Mouse (Mus musculus) MEL-GATA-1-ER (cell line): ENCODE results near the gene Upk3a.
A peak's percentile ranks its signal among the peaks of the same experiment; 100 is the strongest.

ENCODE experiments used
- DNase-seq: peaks from one replicate; pipeline ENCODE4 v3.0.0-alpha.2; 2012; ENCODE audit warnings: low read depth; ENCODE audit errors: extremely low read depth

Gene Upk3a

GRCm38 (mm10) chr15:85049758-85050157, 32.8 kb downstream of the Upk3a start:
- no peak for DNase-seq

DNA sequence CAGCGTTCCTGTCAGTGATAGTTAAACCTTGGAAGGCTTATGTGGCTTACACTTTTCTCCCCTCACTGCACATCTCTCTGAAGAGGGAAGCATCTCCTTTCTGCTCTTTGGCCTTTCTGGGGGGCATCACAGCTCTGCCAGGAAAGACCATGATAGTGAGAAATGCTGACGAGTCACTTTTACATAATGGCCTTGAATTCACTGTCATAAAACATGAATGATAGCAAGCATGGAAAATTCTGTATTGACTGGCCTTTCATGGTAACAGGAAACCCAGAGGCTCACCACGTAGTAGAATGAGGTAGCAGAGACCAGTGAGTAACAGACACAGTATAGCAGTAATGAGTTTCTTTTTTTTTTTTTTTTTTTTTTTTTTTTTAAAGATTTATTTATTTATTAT, 37.2 kb downstream of the Upk3a start:
- DNase-seq = no peak

DNA sequence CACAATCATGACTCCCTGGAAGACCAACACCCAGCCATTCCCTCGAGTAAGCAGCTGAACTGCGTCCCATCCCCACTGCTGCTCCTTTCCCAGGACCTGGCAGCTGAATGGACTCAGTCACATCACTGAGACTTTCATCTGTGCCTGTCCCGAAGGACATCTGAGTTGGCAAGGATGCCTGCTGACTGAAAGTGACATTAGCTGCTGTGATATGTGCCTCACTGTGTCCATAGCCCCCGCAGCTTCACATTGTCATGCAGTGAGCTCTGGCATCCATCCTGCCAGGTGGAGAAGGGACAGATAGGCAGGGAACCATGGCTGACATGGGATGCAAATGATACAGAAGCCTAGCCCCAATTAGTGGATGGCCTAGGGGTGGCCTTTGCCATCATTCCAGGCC, 38.2 kb downstream of the Upk3a start:
- DNase-seq = no peak

DNA sequence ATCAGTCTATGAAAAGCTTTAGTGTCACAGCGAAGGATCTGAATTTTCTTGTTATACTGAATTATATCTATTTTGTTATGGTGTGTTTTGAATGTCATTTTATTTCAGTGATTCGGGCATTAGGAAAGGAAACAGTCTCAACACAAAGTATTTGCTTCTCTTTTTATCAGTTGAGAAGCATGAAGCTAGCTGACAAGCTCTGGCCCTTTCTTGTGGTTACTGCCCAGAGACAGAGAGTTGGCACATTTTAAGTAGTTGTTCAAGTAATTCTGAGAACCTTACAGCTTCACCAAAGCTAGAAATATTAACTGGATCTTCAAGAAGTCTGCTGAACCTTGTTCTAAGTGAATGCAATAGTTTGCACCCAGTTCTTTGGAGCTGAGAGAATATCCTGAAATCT, 46.5 kb downstream of the Upk3a start:
- peak; percentile 30 for DNase-seq

DNA sequence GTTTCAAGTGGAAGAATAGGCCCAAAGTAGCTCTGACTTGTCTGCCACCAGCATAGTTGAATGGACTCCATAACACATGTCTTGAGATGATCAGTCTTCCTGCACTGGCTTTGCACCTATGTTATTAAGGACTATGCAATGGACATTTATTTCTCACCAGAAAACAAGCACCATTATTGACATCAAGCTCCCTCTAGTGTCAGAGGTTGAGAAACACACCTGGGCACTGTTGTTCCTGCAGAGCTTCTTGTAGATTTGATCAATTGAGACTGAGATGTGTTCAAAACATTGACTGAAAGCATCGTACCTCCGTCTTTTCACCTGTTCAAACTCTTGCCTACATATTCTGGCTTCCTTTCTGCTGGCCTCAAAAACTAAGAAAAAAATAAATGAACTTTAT, 53.6 kb downstream of the Upk3a start:
- DNase-seq = peak; percentile 43
